ENCODE assay signal across 8 mouse cellular contexts in the genomic region with DNA sequence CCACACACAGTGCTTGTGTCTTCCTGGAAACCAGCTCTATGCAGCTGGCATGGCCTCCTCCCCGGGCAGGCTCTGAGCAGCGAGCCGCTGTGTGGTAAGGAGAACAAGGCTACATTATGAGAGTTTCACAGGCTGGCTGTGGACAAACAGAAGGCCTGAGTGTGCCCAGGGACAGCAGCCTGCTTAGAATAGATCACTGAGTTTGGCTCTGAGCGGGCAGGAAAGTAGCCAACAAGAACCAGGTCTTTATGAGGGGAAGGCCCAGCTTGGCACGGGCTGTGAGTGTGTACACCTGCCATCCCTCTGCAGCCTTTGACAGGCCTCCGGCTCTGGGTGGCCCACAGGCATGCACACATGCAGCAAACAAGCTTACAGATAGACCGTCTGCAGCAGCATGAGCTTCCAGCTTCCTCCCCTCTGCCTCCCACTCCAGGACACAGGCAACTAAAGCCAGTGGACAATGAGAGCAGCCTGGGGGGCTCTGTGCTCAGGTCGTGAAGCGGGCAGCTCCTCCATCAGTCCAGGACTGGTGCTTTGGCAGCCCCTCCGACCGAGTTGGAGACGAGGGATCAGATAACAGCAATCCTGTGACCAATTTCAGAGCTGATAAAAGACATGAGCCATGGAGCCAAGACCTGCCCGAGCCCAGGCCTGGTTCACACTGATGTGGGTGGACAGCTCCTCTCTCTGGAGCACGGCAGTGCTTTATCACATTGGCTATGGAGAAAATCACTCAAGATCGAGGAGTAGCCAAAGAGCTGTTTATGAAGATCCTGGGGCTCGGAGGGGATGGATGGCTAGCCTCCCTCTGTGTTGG. TPM values are rescaled to one million over a fixed set of nuclear protein-coding genes. Genes with fewer than 3 reads are reported as not detected.
DNase-seq lines count a peak whose midpoint lies in the region; ATAC-seq and TF ChIP-seq lines count a peak whose summit lies in the region.

No protein-coding gene starts in this region.

- H3K27me3 ChIP-seq in stomach, embryonic 16.5 days (ENCODE audit: control insufficient read depth, insufficient read depth, low read length): no peaks in the 10 kb centered on the region

- peak; percentile 38 for DNase-seq in adrenal gland, postnatal 25 days
- DNase-seq in adrenal gland, postnatal 14 days: no peak
- peak; percentile 69 for DNase-seq in brain, embryonic 14.5 days (ENCODE audit: low read depth)
- DNase-seq in gastrocnemius, postnatal 10 days: peak; percentile 52
- DNase-seq in left cerebral cortex, adult 9 months (ENCODE audit: low spot score in 2 of 2): peak; percentile 56 to 76
- no peak for DNase-seq in kidney, postnatal 36 days
- no peak for DNase-seq in ovary, postnatal 36 days (ENCODE audit: low spot score)

- ATAC-seq in stomach, embryonic 16.5 days (ENCODE audit: insufficient read depth, low FRiP score): peak; percentile 24; the same call in 1 of the 2 replicates

- no peak for TF ChIP-seq POLR2A in brain, embryonic 14.5 days (IDR thresholded peaks at IDR 0.05; ENCODE audit: borderline replicate concordance, extremely low read depth, insufficient read depth, insufficient read length, poor library complexity, severe bottlenecking)

- no peak for TF ChIP-seq CTCF in brain, embryonic 14.5 days (IDR thresholded peaks at IDR 0.05; ENCODE audit: borderline replicate concordance, extremely low read depth, insufficient read depth, insufficient read length)

- H3K27ac ChIP-seq in stomach, embryonic 16.5 days (ENCODE audit: low read length): no peak overlapping the region

- no peak overlapping the region for H3K9ac ChIP-seq in stomach, embryonic 16.5 days (ENCODE audit: low read length)

- H3K36me3 ChIP-seq in stomach, embryonic 16.5 days (ENCODE audit: control insufficient read depth, insufficient read depth, low read length): no peaks in the 10 kb centered on the region

- 54% methylated on average over 16 of the region's 16 CpGs for WGBS in stomach, embryonic 16.5 days

- H3K4me3 ChIP-seq in stomach, embryonic 16.5 days (replicated peaks; ENCODE audit: low read length): no peak overlapping the region

- H3K4me1 ChIP-seq in stomach, embryonic 16.5 days (ENCODE audit: control insufficient read depth, insufficient read depth, low read length): no peaks in the 10 kb centered on the region

- H3K9me3 ChIP-seq in stomach, embryonic 16.5 days (replicated peaks; ENCODE audit: control insufficient read depth, low read length): no peaks in the 10 kb centered on the region

- no peak overlapping the region for H3K4me2 ChIP-seq in stomach, embryonic 16.5 days (ENCODE audit: low read depth, low read length)

RNA-seq across cellular contexts. Expression of a gene that starts 9.4 kb away (rescaled TPM):
- total RNA-seq in adrenal gland, postnatal 25 days (2021): 25.7 and 30.4 TPM in 2 replicates
- 23.7 and 27.2 TPM in 2 replicates for total RNA-seq in adrenal gland, postnatal 14 days (2021)
- polyA plus RNA-seq in brain, embryonic 14.5 days (2012; rRNA removed): 22.9 and 34.5 TPM in 2 replicates
- 10 to 100 TPM in 1 of 2 experiments, 1 to 10 TPM in 1; 9.8 to 11.0 TPM for total RNA-seq in gastrocnemius, postnatal 10 days (2021)
- 12.8 and 18.3 TPM in 2 replicates for polyA plus RNA-seq in stomach, embryonic 16.5 days (2015; fragmentation: Nextera tagmentation; extraction: Ambion mirVana)

RNA-seq across cellular contexts. Expression of a gene that starts 43.2 kb away (rescaled TPM):
- 63.3 and 73.0 TPM in 2 replicates for total RNA-seq in adrenal gland, postnatal 25 days (2021)
- total RNA-seq in adrenal gland, postnatal 14 days (2021): 60.2 and 61.5 TPM in 2 replicates
- polyA plus RNA-seq in brain, embryonic 14.5 days (2012; rRNA removed): 34.8 and 58.3 TPM in 2 replicates
- total RNA-seq in gastrocnemius, postnatal 10 days (2021): 10 to 100 TPM; 51.2 to 67.3 TPM
- 20.4 and 20.5 TPM in 2 replicates for polyA plus RNA-seq in stomach, embryonic 16.5 days (2015; fragmentation: Nextera tagmentation; extraction: Ambion mirVana)

RNA-seq across cellular contexts. Expression of a gene that starts 57.6 kb away (rescaled TPM):
- 603 and 658 TPM in 2 replicates for total RNA-seq in adrenal gland, postnatal 25 days (2021)
- 550 and 571 TPM in 2 replicates for total RNA-seq in adrenal gland, postnatal 14 days (2021)
- polyA plus RNA-seq in brain, embryonic 14.5 days (2012; rRNA removed): 169 and 202 TPM in 2 replicates
- 100 to 1,000 TPM; 319 to 321 TPM for total RNA-seq in gastrocnemius, postnatal 10 days (2021)
- polyA plus RNA-seq in stomach, embryonic 16.5 days (2015; fragmentation: Nextera tagmentation; extraction: Ambion mirVana): 279 and 321 TPM in 2 replicates

Comparison
In these comparisons a context has a peak if more than half of its experiments do, and no peak if none do; other contexts are left out.
1. DNase-seq: peak in adrenal gland, postnatal 25 days (single experiment), brain, embryonic 14.5 days (single experiment), gastrocnemius, postnatal 10 days (single experiment) and left cerebral cortex, adult 9 months (2 of 2); none in adrenal gland, postnatal 14 days (single experiment), kidney, postnatal 36 days (0 of 2) and ovary, postnatal 36 days (single experiment).